Mouse (Mus musculus) thymus, adult 2 months (tissue): Measurements from ENCODE around the gene Agrn.

Experiments used
- CTCF ChIP-seq: fragments of 200-500 bp; IDR thresholded peaks from 2 replicates; pipeline ENCODE4 v1.5.1; 2012; ENCODE audit warnings: mild to moderate bottlenecking, control low read depth, low read length, moderate library complexity, borderline replicate concordance; ENCODE audit not compliant: control insufficient read depth, poor library complexity, insufficient read depth; ENCODE audit errors: extremely low read depth
- POLR2A ChIP-seq: fragments of 200-500 bp; IDR thresholded peaks from 2 replicates; pipeline ENCODE4 v1.6.1; 2012; ENCODE audit warnings: mild to moderate bottlenecking, low read length, control low read depth, moderate library complexity; ENCODE audit not compliant: control insufficient read depth, poor library complexity, insufficient read depth; ENCODE audit errors: extremely low read depth

GRCm38 (mm10) chr4:156166477-156166876 is 30.8 kb downstream of the Agrn start:
- TF ChIP-seq POLR2A = no peak
- no peak; the same call in 1 of the 2 replicates for TF ChIP-seq CTCF
